Mouse (Mus musculus): ENCODE measurements around the gene Gm1527.
A peak's percentile ranks its signal among the peaks of the same experiment; 100 is the strongest.
"Not testable (repeated sequence)": the region's sequence is repeated elsewhere in the genome, so short reads cannot be mapped to it uniquely, and the experiment has no call there.

Gm1527 gene

DNA sequence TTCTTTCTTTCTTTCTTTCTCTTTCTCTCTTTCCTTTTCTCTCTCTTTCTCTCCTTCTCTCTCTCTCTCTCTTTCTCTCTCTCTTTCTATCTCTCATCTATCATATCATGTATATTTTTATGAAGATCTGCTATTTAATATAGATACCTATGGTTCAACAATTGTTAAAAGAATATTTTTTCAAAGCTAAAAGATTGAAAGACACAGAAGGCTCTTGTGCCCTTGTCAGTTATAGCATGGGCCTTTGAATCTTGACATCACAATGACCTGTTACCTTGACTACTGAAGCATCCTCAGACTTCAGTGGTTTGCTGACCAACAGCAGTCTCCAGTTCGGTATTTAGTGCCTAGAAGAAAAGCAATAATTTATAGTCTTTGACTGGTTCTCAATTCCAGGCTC, at the start of gene Gm1527:
TSS of gene Gm1527 (plus strand) at position 301 of the 400 bp plus-strand sequence.
- no peak for DNase-seq (ENCODE audit: low spot score in 2 of 2)

DNA sequence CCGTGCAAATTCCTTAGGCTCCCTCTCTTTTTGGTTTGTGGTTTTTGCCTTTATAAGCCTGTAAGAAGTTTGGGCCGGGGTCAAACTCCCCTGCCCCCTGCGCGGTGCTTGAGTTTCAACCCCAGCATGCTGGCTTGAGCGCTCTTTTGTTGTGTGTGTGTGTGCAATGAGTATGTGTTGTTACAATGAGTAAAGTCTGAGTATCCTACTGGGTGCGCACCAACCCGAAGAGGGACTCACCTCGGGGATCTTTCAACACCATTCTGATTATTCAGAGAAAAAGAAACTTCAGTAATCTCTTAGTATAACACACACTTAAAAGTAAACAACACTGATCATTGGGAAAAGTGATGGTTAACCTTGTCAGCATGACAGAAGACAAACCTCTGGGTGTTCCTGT, 49.2 kb upstream of the Gm1527 start:
- no peak for DNase-seq (ENCODE audit: low spot score in 2 of 2)

DNA sequence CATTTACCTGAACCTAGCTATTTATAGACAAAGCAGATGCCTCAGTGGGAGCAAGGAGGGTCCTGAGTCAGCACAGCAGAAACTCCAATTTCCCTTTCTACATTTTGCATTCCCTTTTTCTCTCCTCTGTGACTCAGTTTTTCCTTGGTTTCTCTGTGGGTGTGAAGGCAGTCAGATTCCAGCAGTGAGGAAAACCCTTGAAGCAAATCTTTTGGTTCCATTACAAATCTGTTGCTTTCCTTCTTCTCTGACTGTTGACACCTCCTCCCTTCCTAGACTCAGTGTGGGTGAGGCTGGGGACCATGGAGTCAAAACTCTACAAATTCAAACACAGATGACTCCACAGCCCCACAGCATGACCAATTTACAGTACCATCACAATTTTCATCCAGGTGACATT, 45.3 kb upstream of the Gm1527 start:
- DNase-seq (ENCODE audit: low spot score in 2 of 2) = no peak

DNA sequence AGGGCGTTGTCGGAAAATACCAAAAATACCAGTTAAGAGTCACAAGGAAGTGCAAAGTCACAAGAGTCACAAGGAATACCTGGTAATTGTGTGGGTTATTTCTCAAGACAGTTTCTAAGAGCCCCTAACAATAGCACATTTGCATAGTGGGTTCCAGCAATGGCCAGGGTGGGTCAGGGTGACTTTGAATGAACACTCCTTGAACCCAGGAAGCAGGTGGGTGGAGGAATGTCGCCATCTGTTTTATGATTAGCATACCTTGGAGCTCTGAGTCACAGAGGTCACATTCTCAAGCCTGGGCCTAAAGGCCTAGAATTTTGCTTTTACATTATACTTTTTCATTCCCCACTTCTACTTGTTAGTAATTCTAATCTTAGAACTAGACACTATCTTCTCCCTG, 40.2 kb upstream of the Gm1527 start:
- DNase-seq (ENCODE audit: low spot score in 2 of 2) = not testable (repeated sequence)

DNA sequence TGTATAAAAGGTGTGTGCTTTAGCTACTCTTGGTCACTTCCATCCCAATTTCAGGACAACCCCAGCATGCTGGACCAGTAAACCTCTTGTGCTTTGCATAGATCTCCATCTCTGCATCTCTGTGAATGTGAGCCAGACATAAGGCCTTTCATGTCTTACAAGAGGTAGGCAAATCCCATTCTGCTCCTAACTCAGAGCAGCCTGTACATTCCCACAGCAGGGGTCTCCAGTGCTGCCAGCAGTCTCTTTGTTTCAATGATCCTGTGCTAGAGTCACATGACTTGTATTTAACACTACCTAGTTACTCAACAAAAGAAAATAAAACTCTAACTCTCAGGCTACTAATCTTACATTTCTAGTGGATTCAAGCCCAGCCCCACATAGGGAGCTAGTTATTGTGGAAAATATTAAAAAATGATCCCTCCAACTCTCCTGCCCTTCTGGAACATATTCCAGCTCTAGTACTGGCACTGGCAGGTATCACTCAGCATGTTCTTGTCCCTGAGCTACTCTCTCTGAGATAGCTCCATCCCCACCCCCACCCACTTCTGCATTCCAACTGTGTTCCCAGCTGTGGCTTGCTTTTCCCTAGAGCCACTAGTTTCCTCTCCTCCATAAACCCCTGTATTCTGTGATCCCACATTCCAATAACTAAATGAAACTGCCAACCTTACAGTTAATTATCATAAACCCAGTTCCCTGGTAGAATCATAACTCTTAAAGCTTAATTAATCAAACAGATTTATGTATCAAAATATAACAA, 32.6 kb upstream of the Gm1527 start:
- not testable (repeated sequence) for DNase-seq (ENCODE audit: low spot score in 2 of 2)

DNA sequence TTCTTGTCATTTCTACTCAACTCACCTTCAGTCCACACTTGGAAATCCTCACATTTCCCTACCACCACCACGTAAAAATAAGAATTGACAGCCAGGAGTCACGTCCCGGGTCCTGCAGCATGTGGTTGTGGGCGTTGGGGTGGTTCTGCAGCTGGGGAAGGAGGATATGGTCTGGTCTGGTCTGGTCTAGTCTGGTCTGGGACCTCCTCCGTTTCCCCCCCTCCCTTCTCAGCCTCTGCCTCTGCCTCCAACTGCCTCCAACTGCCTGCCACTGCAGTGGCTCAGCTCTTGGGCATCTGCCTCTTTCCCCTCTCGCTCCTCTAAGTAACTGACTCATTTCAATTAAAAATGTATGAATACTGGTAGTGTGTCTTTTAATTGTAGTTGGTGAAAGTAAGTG, 4.5 kb downstream of the Gm1527 start:
- DNase-seq (ENCODE audit: low spot score in 2 of 2) = not testable (repeated sequence)

DNA sequence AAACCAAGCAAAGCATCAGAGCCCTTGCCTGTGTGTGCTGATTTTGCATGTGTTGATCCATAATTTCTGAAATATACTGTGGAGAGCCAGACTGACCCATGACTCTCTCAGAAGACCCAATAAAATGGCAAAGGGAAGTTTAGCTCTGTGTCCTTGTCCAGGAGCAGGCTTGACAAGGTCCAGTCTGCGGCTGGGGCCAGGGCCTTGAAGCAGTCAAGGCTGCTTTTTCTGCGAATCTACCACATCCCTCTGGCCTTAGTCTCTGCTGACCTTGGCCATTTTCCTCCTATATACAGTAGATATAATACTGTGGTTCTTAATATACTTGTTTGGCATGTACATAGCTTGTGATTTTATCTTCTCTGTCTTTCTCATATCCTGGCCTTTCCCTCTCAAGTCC, 73.5 kb downstream of the Gm1527 start:
- DNase-seq (ENCODE audit: low spot score in 2 of 2) = no peak

DNA sequence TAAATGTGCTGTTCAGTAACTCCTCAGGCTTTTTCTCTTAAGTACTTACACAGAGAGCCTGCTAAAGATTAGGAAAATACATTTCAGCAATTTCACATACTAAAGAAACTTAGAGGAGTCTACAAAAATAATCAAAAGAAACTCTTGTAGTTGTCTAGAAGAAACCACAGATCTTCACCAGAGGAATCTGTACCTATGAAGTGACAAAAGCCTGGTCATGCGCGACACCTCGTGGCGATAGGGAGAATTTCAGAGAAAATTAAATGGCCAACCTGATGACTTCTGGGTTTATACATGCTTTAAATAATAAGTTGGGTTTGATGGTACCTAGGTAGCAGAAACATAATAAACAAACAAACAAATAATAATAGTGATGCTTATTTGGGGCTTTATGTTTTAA, 76.4 kb downstream of the Gm1527 start:
- DNase-seq (ENCODE audit: low spot score in 2 of 2) = peak; percentile 69

All from right cerebral cortex, postnatal 10 days (tissue).